14 mouse cellular contexts compared by ENCODE assay signal in genomic region chr7:140921225-140921975, GRCm38 (mm10). TPM values are rescaled to one million over a fixed set of nuclear protein-coding genes. Genes with fewer than 3 reads are reported as not detected.
DNase-seq lines count a peak whose midpoint lies in the region; ATAC-seq and TF ChIP-seq lines count a peak whose summit lies in the region.
"Had no signal": no experiment of that assay in that cellular context is flagged by ENCODE, and none has a peak within 500 bp of the region (broad histone marks: within the 10 kb centered on the region; RNA-seq: fewer than 3 reads in every experiment).

No protein-coding gene starts in this region.

- H3K9ac ChIP-seq in forebrain, embryonic 14.5 days (ENCODE audit: low read length) = no peak overlapping the region
- H3K9ac ChIP-seq in forebrain, embryonic 16.5 days (replicated peaks; ENCODE audit: low read depth, low read length) = no peak overlapping the region
- H3K9ac ChIP-seq in hindbrain, postnatal 0 days (replicated peaks; ENCODE audit: low read length) = no peak overlapping the region
- H3K9ac ChIP-seq in midbrain, embryonic 12.5 days (replicated peaks) = no peak overlapping the region
- H3K9ac ChIP-seq: limb, embryonic 15.5 days had no signal

- H3K4me1 ChIP-seq in forebrain, embryonic 14.5 days (ENCODE audit: control insufficient read depth, insufficient read depth, low read length) = no peaks in the 10 kb centered on the region; the same call in 1 of the 2 replicates
- peaks cover 16% of the 10 kb centered on the region for H3K4me1 ChIP-seq in forebrain, embryonic 16.5 days (replicated peaks; ENCODE audit: control insufficient read depth, insufficient read depth, low read length)
- H3K4me1 ChIP-seq in hindbrain, postnatal 0 days (ENCODE audit: insufficient read depth, low read length) = peaks cover 13% of the 10 kb centered on the region
- peaks cover 21% of the 10 kb centered on the region for H3K4me1 ChIP-seq in midbrain, embryonic 12.5 days

- H3K27ac ChIP-seq in forebrain, embryonic 14.5 days (ENCODE audit: low read depth, low read length) = no peak overlapping the region
- H3K27ac ChIP-seq in forebrain, embryonic 16.5 days (ENCODE audit: low read length) = no peak overlapping the region
- no peak overlapping the region for H3K27ac ChIP-seq in hindbrain, postnatal 0 days
- H3K27ac ChIP-seq in midbrain, embryonic 12.5 days (replicated peaks) = no peak overlapping the region
- H3K27ac ChIP-seq: limb, embryonic 15.5 days; macrophage had no signal

- H3K4me3 ChIP-seq in forebrain, embryonic 14.5 days (ENCODE audit: low read depth, low read length) = 0 out of 2 replicates have a peak overlapping the region, but pooled peaks have one; percentile 42
- H3K4me3 ChIP-seq in forebrain, embryonic 16.5 days (replicated peaks; ENCODE audit: low read length) = no peak overlapping the region
- peak overlapping the region; percentile 47; the same call in 1 of the 2 replicates for H3K4me3 ChIP-seq in hindbrain, postnatal 0 days (ENCODE audit: low read length)
- H3K4me3 ChIP-seq in midbrain, embryonic 12.5 days = peak overlapping the region; percentile 45; the same call in 1 of the 2 replicates

- DNase-seq in forebrain, embryonic 14.5 days (ENCODE audit: low spot score) = no peak
- peak; percentile 45 for DNase-seq in ZHBTc4 (ENCODE audit: low read depth, low spot score)
- no peak for DNase-seq in hindbrain, postnatal 0 days (ENCODE audit: low spot score)
- no peak for DNase-seq in gastrocnemius, adult 8-10 months (ENCODE audit: low spot score in 2 of 2)
- DNase-seq: adrenal gland, postnatal 36 days; cerebellum, postnatal 14 days had no signal

- ATAC-seq in forebrain, embryonic 14.5 days = no peak
- ATAC-seq in forebrain, embryonic 16.5 days = no peak
- ATAC-seq in hindbrain, postnatal 0 days = no peak
- ATAC-seq in midbrain, embryonic 12.5 days (ENCODE audit: low FRiP score, low read depth) = no peak
- ATAC-seq in activated CD4-positive, CD25-positive, alpha-beta regulatory T cell, adult 4 months = no peak
- no peak for ATAC-seq in erythroblast, adult 5-6 weeks (replicated peaks; ENCODE audit: low FRiP score, poor library complexity, severe bottlenecking)
- ATAC-seq: Patski had no signal

- WGBS in forebrain, embryonic 14.5 days = 33% methylated on average over 22 of the region's 22 CpGs
- WGBS in forebrain, embryonic 16.5 days = 29% methylated on average over 22 of the region's 22 CpGs
- WGBS in hindbrain, postnatal 0 days = 33% methylated on average over 22 of the region's 22 CpGs
- WGBS in midbrain, embryonic 12.5 days = 31% methylated on average over 22 of the region's 22 CpGs

- H3K36me3 ChIP-seq in forebrain, embryonic 14.5 days (ENCODE audit: control insufficient read depth, insufficient read depth, low read length) = no peaks in the 10 kb centered on the region
- H3K36me3 ChIP-seq in forebrain, embryonic 16.5 days (ENCODE audit: control insufficient read depth, insufficient read depth) = no peaks in the 10 kb centered on the region
- H3K36me3 ChIP-seq in hindbrain, postnatal 0 days (ENCODE audit: insufficient read depth, low read length) = no peaks in the 10 kb centered on the region
- no peaks in the 10 kb centered on the region for H3K36me3 ChIP-seq in midbrain, embryonic 12.5 days
- H3K36me3 ChIP-seq: limb, embryonic 15.5 days had no signal

- H3K4me2 ChIP-seq in forebrain, embryonic 14.5 days (ENCODE audit: low read length) = peak overlapping the region; percentile 93; the same call in 1 of the 2 replicates
- no peak overlapping the region for H3K4me2 ChIP-seq in forebrain, embryonic 16.5 days (ENCODE audit: low read length)
- peak overlapping the region; percentile 96 for H3K4me2 ChIP-seq in hindbrain, postnatal 0 days (ENCODE audit: low read depth, low read length)
- no peak overlapping the region; the same call in 1 of the 2 replicates for H3K4me2 ChIP-seq in midbrain, embryonic 12.5 days (replicated peaks)

- peaks cover 47% of the 10 kb centered on the region for H3K27me3 ChIP-seq in forebrain, embryonic 14.5 days (replicated peaks; ENCODE audit: control insufficient read depth, insufficient read depth, low read length)
- peaks cover 49% of the 10 kb centered on the region for H3K27me3 ChIP-seq in forebrain, embryonic 16.5 days (replicated peaks; ENCODE audit: control insufficient read depth, insufficient read depth, low read length)
- peaks cover 49% of the 10 kb centered on the region for H3K27me3 ChIP-seq in hindbrain, postnatal 0 days (ENCODE audit: insufficient read depth, low read length)
- peaks cover 76% of the 10 kb centered on the region for H3K27me3 ChIP-seq in midbrain, embryonic 12.5 days

- no peaks in the 10 kb centered on the region for H3K9me3 ChIP-seq in forebrain, embryonic 14.5 days (replicated peaks; ENCODE audit: control insufficient read depth, low read length)
- no peaks in the 10 kb centered on the region for H3K9me3 ChIP-seq in forebrain, embryonic 16.5 days (ENCODE audit: control insufficient read depth, low read length)
- H3K9me3 ChIP-seq in hindbrain, postnatal 0 days (ENCODE audit: low read length) = no peaks in the 10 kb centered on the region
- H3K9me3 ChIP-seq in midbrain, embryonic 12.5 days = no peaks in the 10 kb centered on the region
- H3K9me3 ChIP-seq: limb, embryonic 15.5 days had no signal

- no peak for TF ChIP-seq CTCF in hindbrain, postnatal 0 days (IDR thresholded peaks at IDR 0.05; ENCODE audit: low read depth)

RNA-seq across cellular contexts. Expression of gene Nlrp6, which starts 0.7 kb away (rescaled TPM):
- 0.37 and 0.73 TPM in 2 replicates for polyA plus RNA-seq in forebrain, embryonic 14.5 days (2014; fragmentation: Nextera tagmentation; extraction: Ambion mirVana)
- 0.68 and 0.71 TPM in 2 replicates for polyA plus RNA-seq in forebrain, embryonic 16.5 days (2015; fragmentation: Nextera tagmentation; extraction: Ambion mirVana)
- 1.1 and 1.6 TPM in 2 replicates for total RNA-seq in hindbrain, postnatal 0 days (2014; rRNA removed)
- polyA plus RNA-seq in hindbrain, postnatal 0 days (2015; fragmentation: Nextera tagmentation; extraction: Ambion mirVana) = 0.61 and 0.78 TPM in 2 replicates
- polyA plus RNA-seq in midbrain, embryonic 12.5 days (2016; fragmentation: Nextera tagmentation; extraction: Ambion mirVana) = 0.08 and 0.18 TPM in 2 replicates
- not detected for polyA plus RNA-seq in activated CD4-positive, CD25-positive, alpha-beta regulatory T cell, adult 4 months (2017; shearing (Covaris generic))
- not detected in 2 replicates for total RNA-seq in erythroblast, adult 5-6 weeks (2015; ENCODE audit: low replicate concordance)
- not detected in 2 replicates for total RNA-seq in erythroblast, adult 5-6 weeks (2017; ENCODE audit: low replicate concordance)
- total RNA-seq in gastrocnemius, adult 8-10 months (2022) = under 1 TPM in 1 of 4 experiments, not detected in 3; 0.08 TPM
- polyA plus RNA-seq: macrophage, Patski had no signal

RNA-seq across cellular contexts. Expression of gene Pgghg, which starts 19.8 kb away (rescaled TPM):
- 8.8 TPM in 2 replicates for polyA plus RNA-seq in forebrain, embryonic 14.5 days (2014; fragmentation: Nextera tagmentation; extraction: Ambion mirVana)
- polyA plus RNA-seq in forebrain, embryonic 16.5 days (2015; fragmentation: Nextera tagmentation; extraction: Ambion mirVana) = 8.9 and 10.1 TPM in 2 replicates
- total RNA-seq in hindbrain, postnatal 0 days (2014; rRNA removed) = 16.3 and 16.6 TPM in 2 replicates
- 6.7 and 7.5 TPM in 2 replicates for polyA plus RNA-seq in hindbrain, postnatal 0 days (2015; fragmentation: Nextera tagmentation; extraction: Ambion mirVana)
- polyA plus RNA-seq in midbrain, embryonic 12.5 days (2016; fragmentation: Nextera tagmentation; extraction: Ambion mirVana) = 13.1 and 14.9 TPM in 2 replicates
- 10 to 100 TPM; 15.2 to 15.6 TPM for polyA plus RNA-seq in activated CD4-positive, CD25-positive, alpha-beta regulatory T cell, adult 4 months (2017; shearing (Covaris generic))
- total RNA-seq in erythroblast, adult 5-6 weeks (2015; ENCODE audit: low replicate concordance) = 0.38 and 3.8 TPM in 2 replicates
- 1.5 and 3.3 TPM in 2 replicates for total RNA-seq in erythroblast, adult 5-6 weeks (2017; ENCODE audit: low replicate concordance)
- total RNA-seq in gastrocnemius, adult 8-10 months (2022) = 1 to 10 TPM; 1.4 to 2.8 (median 2.2) TPM

RNA-seq across cellular contexts. Expression of gene Cox8b, which starts 21.2 kb away (rescaled TPM):
- not detected in 2 replicates for polyA plus RNA-seq in forebrain, embryonic 14.5 days (2014; fragmentation: Nextera tagmentation; extraction: Ambion mirVana)
- not detected in 2 replicates for polyA plus RNA-seq in forebrain, embryonic 16.5 days (2015; fragmentation: Nextera tagmentation; extraction: Ambion mirVana)
- not detected in 2 replicates for total RNA-seq in hindbrain, postnatal 0 days (2014; rRNA removed)
- polyA plus RNA-seq in hindbrain, postnatal 0 days (2015; fragmentation: Nextera tagmentation; extraction: Ambion mirVana) = not detected in 2 replicates
- polyA plus RNA-seq in midbrain, embryonic 12.5 days (2016; fragmentation: Nextera tagmentation; extraction: Ambion mirVana) = not detected in 2 replicates
- polyA plus RNA-seq in activated CD4-positive, CD25-positive, alpha-beta regulatory T cell, adult 4 months (2017; shearing (Covaris generic)) = not detected
- not detected in 2 replicates for total RNA-seq in erythroblast, adult 5-6 weeks (2015; ENCODE audit: low replicate concordance)
- total RNA-seq in erythroblast, adult 5-6 weeks (2017; ENCODE audit: low replicate concordance) = not detected in 2 replicates
- 1,000 to 10,000 TPM; 1,780 to 2,019 (median 1,893) TPM for total RNA-seq in gastrocnemius, adult 8-10 months (2022)
- polyA plus RNA-seq: macrophage, Patski had no signal

RNA-seq across cellular contexts. Expression of gene Ifitm5, which starts 28.7 kb away (rescaled TPM):
- polyA plus RNA-seq in forebrain, embryonic 14.5 days (2014; fragmentation: Nextera tagmentation; extraction: Ambion mirVana) = not detected in 2 replicates
- polyA plus RNA-seq in forebrain, embryonic 16.5 days (2015; fragmentation: Nextera tagmentation; extraction: Ambion mirVana) = 0.38 and 2.1 TPM in 2 replicates
- not detected in 2 replicates for total RNA-seq in hindbrain, postnatal 0 days (2014; rRNA removed)
- polyA plus RNA-seq in hindbrain, postnatal 0 days (2015; fragmentation: Nextera tagmentation; extraction: Ambion mirVana) = 0.39 TPM in 1 of 2 replicates, not detected in the other
- polyA plus RNA-seq in midbrain, embryonic 12.5 days (2016; fragmentation: Nextera tagmentation; extraction: Ambion mirVana) = 0.93 and 0.94 TPM in 2 replicates
- polyA plus RNA-seq in activated CD4-positive, CD25-positive, alpha-beta regulatory T cell, adult 4 months (2017; shearing (Covaris generic)) = not detected
- not detected in 2 replicates for total RNA-seq in erythroblast, adult 5-6 weeks (2015; ENCODE audit: low replicate concordance)
- total RNA-seq in erythroblast, adult 5-6 weeks (2017; ENCODE audit: low replicate concordance) = 1.5 TPM in 1 of 2 replicates, not detected in the other
- under 1 TPM in 2 of 4 experiments, not detected in 2; 0.34 to 0.53 TPM for total RNA-seq in gastrocnemius, adult 8-10 months (2022)

RNA-seq across cellular contexts. Expression of gene Gm45717, which starts 34.3 kb away (rescaled TPM):
- not detected in 2 replicates for polyA plus RNA-seq in forebrain, embryonic 14.5 days (2014; fragmentation: Nextera tagmentation; extraction: Ambion mirVana)
- polyA plus RNA-seq in forebrain, embryonic 16.5 days (2015; fragmentation: Nextera tagmentation; extraction: Ambion mirVana) = not detected in 2 replicates
- total RNA-seq in hindbrain, postnatal 0 days (2014; rRNA removed) = not detected in 2 replicates
- polyA plus RNA-seq in hindbrain, postnatal 0 days (2015; fragmentation: Nextera tagmentation; extraction: Ambion mirVana) = 0.38 TPM in 1 of 2 replicates, not detected in the other
- not detected in 2 replicates for polyA plus RNA-seq in midbrain, embryonic 12.5 days (2016; fragmentation: Nextera tagmentation; extraction: Ambion mirVana)
- not detected for polyA plus RNA-seq in activated CD4-positive, CD25-positive, alpha-beta regulatory T cell, adult 4 months (2017; shearing (Covaris generic))
- not detected in 2 replicates for total RNA-seq in erythroblast, adult 5-6 weeks (2015; ENCODE audit: low replicate concordance)
- total RNA-seq in erythroblast, adult 5-6 weeks (2017; ENCODE audit: low replicate concordance) = not detected in 2 replicates
- not detected for total RNA-seq in gastrocnemius, adult 8-10 months (2022)
- total RNA-seq: adrenal gland, postnatal 36 days had no signal
- polyA plus RNA-seq: large intestine, adult 2 months; macrophage had no signal

Comparison
In these comparisons a context has a peak if more than half of its experiments do, and no peak if none do; other contexts are left out.
1. H3K4me2 ChIP-seq: peak in forebrain, embryonic 14.5 days (single experiment) and hindbrain, postnatal 0 days (single experiment); none in forebrain, embryonic 16.5 days (single experiment) and midbrain, embryonic 12.5 days (single experiment).